Mouse (Mus musculus) heart, postnatal 0 days (tissue): ENCODE data around the gene Ube2g1. TPM values are rescaled to one million over a fixed set of nuclear protein-coding genes. Genes with fewer than 3 reads are reported as not detected.
"Not testable (repeated sequence)": the region's sequence is repeated elsewhere in the genome, so short reads cannot be mapped to it uniquely, and the experiment has no call there.

Experiments used
- ATAC-seq: fragments of 200-750 bp; cut with Nextera tagmentation; 2 replicates; pipeline ENCODE4 v1.8.0; 2017; ENCODE audit warnings: low read depth, moderate number of reproducible peaks, moderate library complexity; ENCODE audit not compliant: insufficient read depth
- DNase-seq: peaks from one replicate; pipeline ENCODE4 v3.0.0-alpha.2; 2016; ENCODE audit warnings: low spot score
- H3K27ac ChIP-seq: fragments of 300-500 bp; sonication (generic); 2 replicates; pipeline ENCODE4 v1.5.1; 2014; ENCODE audit warnings: low read depth, mild to moderate bottlenecking
- H3K27me3 ChIP-seq: fragments of 300-500 bp; sonication (generic); 2 replicates; pipeline ENCODE4 v1.6.1; 2014; ENCODE audit warnings: low read length, mixed read lengths; ENCODE audit not compliant: control insufficient read depth, insufficient read depth
- H3K36me3 ChIP-seq: fragments of 300-500 bp; sonication (generic); replicated peaks from 2 replicates; pipeline ENCODE4 v1.6.1; 2014; ENCODE audit warnings: low read length, mixed read lengths; ENCODE audit not compliant: control insufficient read depth, insufficient read depth
- H3K4me1 ChIP-seq: fragments of 300-500 bp; sonication (generic); 2 replicates; pipeline ENCODE4 v1.6.1; 2014; ENCODE audit warnings: antibody characterized with exemption; ENCODE audit not compliant: control insufficient read depth, insufficient read depth
- H3K4me2 ChIP-seq: fragments of 300-500 bp; sonication (generic); 2 replicates; pipeline ENCODE4 v1.6.1; 2014; ENCODE audit warnings: low read depth, mild to moderate bottlenecking, low read length, moderate library complexity
- H3K4me3 ChIP-seq: fragments of 300-500 bp; sonication (generic); 2 replicates; pipeline ENCODE4 v1.5.1; 2014; ENCODE audit warnings: low read depth, low read length
- H3K9ac ChIP-seq: fragments of 300-500 bp; sonication (generic); replicated peaks from 2 replicates; pipeline ENCODE4 v1.6.1; 2014; ENCODE audit warnings: low read depth, low read length, mixed read lengths
- H3K9me3 ChIP-seq: fragments of 300-500 bp; sonication (generic); replicated peaks from 2 replicates; pipeline ENCODE4 v1.6.1; 2016; ENCODE audit warnings: low read length; ENCODE audit not compliant: control insufficient read depth
- CTCF ChIP-seq: IDR thresholded peaks from 2 replicates; pipeline ENCODE4 v1.5.1; 2016; ENCODE audit warnings: antibody characterized with exemption, control low read depth, low read depth
- EP300 ChIP-seq: IDR thresholded peaks from 2 replicates; pipeline ENCODE4 v1.6.1; 2016; ENCODE audit warnings: antibody characterized with exemption, low read depth
- WGBS: fragments of 180-500 bp; shearing (Covaris S2); extraction: QIAGEN DNeasy Blood & Tissue Kit; methylation state at CpG from one replicate; pipeline ENCODE4 v1.1.7; 2014; 5-methylcytosine and 5-hydroxymethylcytosine counted together
- polyA plus RNA-seq: library from polyadenylated mRNA; unstranded; fragments of >200 nt; fragmentation: Nextera tagmentation; extraction: Ambion mirVana; gene quantifications from 2 replicates; pipeline ENCODE4 v1.2.1, GENCODE M21; 2015
- total RNA-seq: library from RNA; depleted of rRNA; stranded (reverse); fragments of >200 nt; gene quantifications from 2 replicates; pipeline ENCODE4 v1.2.3, GENCODE M21; 2014; ENCODE audit warnings: low replicate concordance

Gene Ube2g1
- total and polyA plus RNA-seq, 2 experiments from 2014 or later, result 51.1 to 58.6 TPM

- Histone ChIP-seq H3K9ac (peak overlapping the region; percentile 99), H3K27ac (peak overlapping the region; percentile 99), H3K4me2 (peak overlapping the region; percentile 61), H3K27me3 (no peaks in the 10 kb centered on the region), H3K9me3 (no peaks in the 10 kb centered on the region), H3K36me3 (no peaks in the 10 kb centered on the region), H3K4me1 (peaks cover 13% of the 10 kb centered on the region; the same call in 1 of the 2 replicates), H3K4me3 (peak overlapping the region; percentile 99)
- peak; percentile 51 for DNase-seq
- ATAC-seq, result peak; percentile 74
- TF ChIP-seq CTCF, result no peak
- peak; percentile 21; the same call in 1 of the 2 replicates for TF ChIP-seq EP300
- under 1% methylated on average over 57 of the region's 79 CpGs for WGBS
Observed at GRCm38 (mm10) chr11:72607469-72608070, 487 bp downstream of the Ube2g1 start.

GRCm38 (mm10) chr11:72608071-72608679, 1.1 kb downstream of the Ube2g1 start:
- DNase-seq (peak; percentile 98), ATAC-seq (peak; percentile 88)
- TF ChIP-seq CTCF (no peak), EP300 (peak; percentile 33; the same call in 1 of the 2 replicates)
- H3K9me3 ChIP-seq, result no peaks in the 10 kb centered on the region
- peaks cover 13% of the 10 kb centered on the region; the same call in 1 of the 2 replicates for H3K4me1 ChIP-seq
- H3K27ac ChIP-seq, result peak overlapping the region; percentile 99
- no peaks in the 10 kb centered on the region for H3K27me3 ChIP-seq
- peak overlapping the region; percentile 61 for H3K4me2 ChIP-seq
- H3K9ac ChIP-seq, result peak overlapping the region; percentile 99
- no peaks in the 10 kb centered on the region for H3K36me3 ChIP-seq
- peak overlapping the region; percentile 99 for H3K4me3 ChIP-seq
- whole genome bisulfite sequencing, result 0% methylated on average over 32 of the region's 55 CpGs

- Histone ChIP-seq H3K4me3 (0 out of 2 replicates have a peak overlapping the region, but pooled peaks have one; percentile 99), H3K9ac (no peak overlapping the region), H3K27me3 (no peaks in the 10 kb centered on the region), H3K4me2 (peak overlapping the region; percentile 61), H3K36me3 (no peaks in the 10 kb centered on the region), H3K4me1 (peaks cover 13% of the 10 kb centered on the region; the same call in 1 of the 2 replicates), H3K9me3 (no peaks in the 10 kb centered on the region), H3K27ac (peak overlapping the region; percentile 99)
- no peak for TF ChIP-seq EP300
- no peak for TF ChIP-seq CTCF
- no peak for ATAC-seq
- DNase-seq, result no peak
Observed at GRCm38 (mm10) chr11:72609242-72609641, 2.2 kb downstream of the Ube2g1 start.

- not testable (repeated sequence) for H3K27ac ChIP-seq, H3K4me2 ChIP-seq, H3K36me3 ChIP-seq, ATAC-seq, H3K4me3 ChIP-seq, H3K9ac ChIP-seq, DNase-seq, H3K27me3 ChIP-seq, H3K9me3 ChIP-seq
- WGBS, result 89% methylated on average over 3 of the region's 3 CpGs
- peaks cover 13% of the 10 kb centered on the region; the same call in 1 of the 2 replicates for H3K4me1 ChIP-seq
Observed at GRCm38 (mm10) chr11:72614336-72614735, 7.3 kb downstream of the Ube2g1 start.

- H3K4me3 ChIP-seq, result no peak overlapping the region
- no peaks in the 10 kb centered on the region for H3K27me3 ChIP-seq
- no peak overlapping the region for H3K27ac ChIP-seq
- H3K4me1 ChIP-seq, result peaks cover 1% of the 10 kb centered on the region; the same call in 1 of the 2 replicates
- H3K9me3 ChIP-seq, result no peaks in the 10 kb centered on the region
- ATAC-seq, result no peak
- WGBS, result 75% methylated on average over 4 of the region's 4 CpGs
- H3K36me3 ChIP-seq, result peaks cover 5% of the 10 kb centered on the region; the same call in 1 of the 2 replicates
- no peak overlapping the region for H3K9ac ChIP-seq
- DNase-seq, result no peak
- TF ChIP-seq CTCF, result no peak
- no peak for TF ChIP-seq EP300
- no peak overlapping the region for H3K4me2 ChIP-seq
Observed at GRCm38 (mm10) chr11:72615931-72616330, 8.8 kb downstream of the Ube2g1 start.
